Mouse (Mus musculus): ENCODE data around the gene Olfr556. TPM values are rescaled to one million over a fixed set of nuclear protein-coding genes. Genes with fewer than 3 reads are reported as not detected.
A peak's percentile ranks its signal among the peaks of the same experiment; 100 is the strongest.
"Not testable (repeated sequence)": the region's sequence is repeated elsewhere in the genome, so short reads cannot be mapped to it uniquely, and the experiment has no call there.

The Olfr556 gene
- not detected in 2 replicates for polyA plus RNA-seq (2014; fragmentation: Nextera tagmentation; extraction: Ambion mirVana)

- Histone ChIP-seq H3K27me3 (ENCODE audit: control insufficient read depth, insufficient read depth, low read length) (no peaks in the 10 kb centered on the region), H3K4me1 (ENCODE audit: control insufficient read depth, insufficient read depth, low read length) (no peaks in the 10 kb centered on the region), H3K36me3 (ENCODE audit: control insufficient read depth, insufficient read depth, low read length) (no peaks in the 10 kb centered on the region), H3K9ac (replicated peaks; ENCODE audit: low read depth, low read length) (no peak within 1 kb of the TSS), H3K4me2 (replicated peaks; ENCODE audit: low read depth, low read length) (no peak within 1 kb of the TSS), H3K9me3 (ENCODE audit: control insufficient read depth, low read depth, low read length) (no peaks in the 10 kb centered on the region), H3K4me3 (ENCODE audit: low read depth, low read length) (no peak within 1 kb of the TSS), H3K27ac (ENCODE audit: low read length) (no peak within 1 kb of the TSS)
- WGBS = 54% methylated on average over 3 of the region's 3 CpGs
- ATAC-seq (ENCODE audit: insufficient number of reproducible peaks, insufficient read depth, low FRiP score, low read depth) = no peak
Measured at GRCm38 (mm10) chr7:102664599-102664998, at the start of gene Olfr556. Olfr556 (plus strand) TSS chr7:102664899.

- Histone ChIP-seq H3K9me3 (ENCODE audit: control insufficient read depth, low read depth, low read length) (no peaks in the 10 kb centered on the region), H3K4me1 (ENCODE audit: control insufficient read depth, insufficient read depth, low read length) (no peaks in the 10 kb centered on the region), H3K4me3 (ENCODE audit: low read depth, low read length) (no peak within 1 kb of the TSS), H3K4me2 (replicated peaks; ENCODE audit: low read depth, low read length) (no peak within 1 kb of the TSS), H3K9ac (replicated peaks; ENCODE audit: low read depth, low read length) (no peak within 1 kb of the TSS), H3K27me3 (ENCODE audit: control insufficient read depth, insufficient read depth, low read length) (no peaks in the 10 kb centered on the region), H3K27ac (ENCODE audit: low read length) (no peak within 1 kb of the TSS), H3K36me3 (ENCODE audit: control insufficient read depth, insufficient read depth, low read length) (no peaks in the 10 kb centered on the region)
- no peak for ATAC-seq (ENCODE audit: insufficient number of reproducible peaks, insufficient read depth, low FRiP score, low read depth)
Measured at GRCm38 (mm10) chr7:102618118-102618517, 46.6 kb upstream of the Olfr556 start, which contains the start of gene Olfr553. Olfr553 (minus strand) TSS chr7:102618218.

- Histone ChIP-seq H3K9me3 (ENCODE audit: control insufficient read depth, low read depth, low read length) (no peaks in the 10 kb centered on the region), H3K27ac (ENCODE audit: low read length) (no peak overlapping the region), H3K4me1 (ENCODE audit: control insufficient read depth, insufficient read depth, low read length) (no peaks in the 10 kb centered on the region), H3K4me2 (replicated peaks; ENCODE audit: low read depth, low read length) (no peak overlapping the region), H3K27me3 (ENCODE audit: control insufficient read depth, insufficient read depth, low read length) (no peaks in the 10 kb centered on the region), H3K9ac (replicated peaks; ENCODE audit: low read depth, low read length) (no peak overlapping the region), H3K36me3 (ENCODE audit: control insufficient read depth, insufficient read depth, low read length) (no peaks in the 10 kb centered on the region), H3K4me3 (ENCODE audit: low read depth, low read length) (no peak overlapping the region)
- 53% methylated on average over 5 of the region's 5 CpGs for WGBS
- ATAC-seq (ENCODE audit: insufficient number of reproducible peaks, insufficient read depth, low FRiP score, low read depth) = 0 out of 2 replicates have a peak, but pooled peaks have one; percentile 63
Measured at GRCm38 (mm10) chr7:102619608-102620007, 45.1 kb upstream of the Olfr556 start.

- not testable (repeated sequence) for H3K27ac ChIP-seq (ENCODE audit: low read length); H3K27me3 ChIP-seq (ENCODE audit: control insufficient read depth, insufficient read depth, low read length); H3K4me2 ChIP-seq (replicated peaks; ENCODE audit: low read depth, low read length); H3K9ac ChIP-seq (replicated peaks; ENCODE audit: low read depth, low read length); H3K36me3 ChIP-seq (ENCODE audit: control insufficient read depth, insufficient read depth, low read length); ATAC-seq (ENCODE audit: insufficient number of reproducible peaks, insufficient read depth, low FRiP score, low read depth); H3K4me3 ChIP-seq (ENCODE audit: low read depth, low read length); H3K9me3 ChIP-seq (ENCODE audit: control insufficient read depth, low read depth, low read length); H3K4me1 ChIP-seq (ENCODE audit: control insufficient read depth, insufficient read depth, low read length)
- 86% methylated on average over 19 of the region's 19 CpGs for WGBS
Measured at GRCm38 (mm10) chr7:102620368-102620767, 44.3 kb upstream of the Olfr556 start.

DNA sequence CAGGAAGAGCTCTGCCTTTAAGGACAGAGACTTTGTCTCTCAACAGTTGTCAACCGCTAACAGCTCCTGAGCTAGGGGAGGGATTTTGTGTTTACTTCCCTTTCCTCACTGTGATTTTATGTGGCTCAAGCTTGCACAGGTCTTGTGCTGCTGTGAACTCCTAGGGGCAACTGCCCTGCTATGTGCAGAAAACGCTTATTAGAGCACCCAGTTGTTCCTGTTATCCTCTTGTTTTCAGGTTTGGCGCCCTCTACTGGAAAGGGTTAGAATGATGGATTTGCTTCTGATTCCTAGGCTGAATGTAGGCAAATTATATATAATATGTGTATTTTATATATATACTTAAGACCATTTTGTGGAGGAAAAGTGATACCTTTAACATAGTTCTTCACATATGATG is 28.0 kb upstream of the Olfr556 start:
- Histone ChIP-seq H3K4me1 (ENCODE audit: control insufficient read depth, insufficient read depth, low read length) (no peaks in the 10 kb centered on the region), H3K9me3 (ENCODE audit: control insufficient read depth, low read depth, low read length) (no peaks in the 10 kb centered on the region), H3K36me3 (ENCODE audit: control insufficient read depth, insufficient read depth, low read length) (no peaks in the 10 kb centered on the region), H3K4me3 (ENCODE audit: low read depth, low read length) (no peak overlapping the region), H3K9ac (replicated peaks; ENCODE audit: low read depth, low read length) (no peak overlapping the region), H3K4me2 (replicated peaks; ENCODE audit: low read depth, low read length) (no peak overlapping the region), H3K27me3 (ENCODE audit: control insufficient read depth, insufficient read depth, low read length) (no peaks in the 10 kb centered on the region), H3K27ac (ENCODE audit: low read length) (no peak overlapping the region)
- 29% methylated on average over 3 of the region's 3 CpGs for WGBS
- ATAC-seq (ENCODE audit: insufficient number of reproducible peaks, insufficient read depth, low FRiP score, low read depth) = no peak

DNA sequence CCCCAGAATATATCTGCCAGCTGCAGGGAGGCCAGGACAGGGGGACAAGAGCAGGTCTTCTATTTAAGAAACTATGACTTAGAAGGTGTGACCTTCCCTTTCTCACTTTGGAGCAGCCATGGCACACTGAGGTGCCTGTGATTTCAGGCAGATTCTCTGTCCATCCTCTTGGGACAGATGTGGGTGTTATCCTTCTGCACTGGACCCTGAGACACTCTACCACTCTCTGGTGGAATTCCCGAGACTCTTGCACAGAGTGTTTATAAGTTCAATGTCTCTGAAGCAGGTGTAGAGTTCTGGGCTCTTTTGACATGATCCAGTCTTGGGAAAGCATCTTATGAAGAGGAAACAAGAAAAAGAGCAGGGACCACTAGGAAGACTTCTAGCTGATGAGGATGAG is 26.6 kb upstream of the Olfr556 start, which contains the start of gene Olfr554:
TSS of gene Olfr554 (plus strand) at position 301 of the 400 bp plus-strand sequence.
- H3K27me3 ChIP-seq (ENCODE audit: control insufficient read depth, insufficient read depth, low read length) = no peaks in the 10 kb centered on the region
- H3K4me2 ChIP-seq (replicated peaks; ENCODE audit: low read depth, low read length) = no peak within 1 kb of the TSS
- H3K36me3 ChIP-seq (ENCODE audit: control insufficient read depth, insufficient read depth, low read length) = no peaks in the 10 kb centered on the region
- 69% methylated on average over 1 of the region's 1 CpGs for WGBS
- ATAC-seq (ENCODE audit: insufficient number of reproducible peaks, insufficient read depth, low FRiP score, low read depth) = no peak
- no peak within 1 kb of the TSS for H3K9ac ChIP-seq (replicated peaks; ENCODE audit: low read depth, low read length)
- H3K4me3 ChIP-seq (ENCODE audit: low read depth, low read length) = no peak within 1 kb of the TSS
- no peaks in the 10 kb centered on the region for H3K9me3 ChIP-seq (ENCODE audit: control insufficient read depth, low read depth, low read length)
- no peak within 1 kb of the TSS for H3K27ac ChIP-seq (ENCODE audit: low read length)
- H3K4me1 ChIP-seq (ENCODE audit: control insufficient read depth, insufficient read depth, low read length) = no peaks in the 10 kb centered on the region

DNA sequence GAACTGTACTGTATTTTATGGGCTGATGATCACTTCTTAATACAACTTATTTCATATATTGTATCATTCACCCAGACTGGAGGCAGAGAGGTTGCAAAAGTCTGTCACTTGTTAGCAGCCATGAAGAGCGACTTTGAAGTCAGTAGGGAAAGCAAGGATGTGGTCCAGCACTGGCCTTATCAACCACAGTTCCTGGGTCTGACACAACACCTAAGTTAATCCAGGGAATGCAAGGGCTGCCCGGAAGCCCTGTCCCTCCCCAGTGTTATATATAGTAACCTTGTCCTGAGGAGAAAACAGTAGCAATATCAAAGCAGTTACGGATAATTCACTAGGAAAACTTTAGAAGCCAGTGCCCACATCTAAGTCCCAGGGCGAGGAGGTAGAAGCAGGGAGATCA is 19.8 kb upstream of the Olfr556 start:
- 73% methylated on average over 3 of the region's 4 CpGs for WGBS
- not testable (repeated sequence) for H3K4me3 ChIP-seq (ENCODE audit: low read depth, low read length); H3K4me1 ChIP-seq (ENCODE audit: control insufficient read depth, insufficient read depth, low read length); H3K9ac ChIP-seq (replicated peaks; ENCODE audit: low read depth, low read length); H3K36me3 ChIP-seq (ENCODE audit: control insufficient read depth, insufficient read depth, low read length); H3K9me3 ChIP-seq (ENCODE audit: control insufficient read depth, low read depth, low read length); ATAC-seq (ENCODE audit: insufficient number of reproducible peaks, insufficient read depth, low FRiP score, low read depth); H3K27ac ChIP-seq (ENCODE audit: low read length); H3K27me3 ChIP-seq (ENCODE audit: control insufficient read depth, insufficient read depth, low read length); H3K4me2 ChIP-seq (replicated peaks; ENCODE audit: low read depth, low read length)

DNA sequence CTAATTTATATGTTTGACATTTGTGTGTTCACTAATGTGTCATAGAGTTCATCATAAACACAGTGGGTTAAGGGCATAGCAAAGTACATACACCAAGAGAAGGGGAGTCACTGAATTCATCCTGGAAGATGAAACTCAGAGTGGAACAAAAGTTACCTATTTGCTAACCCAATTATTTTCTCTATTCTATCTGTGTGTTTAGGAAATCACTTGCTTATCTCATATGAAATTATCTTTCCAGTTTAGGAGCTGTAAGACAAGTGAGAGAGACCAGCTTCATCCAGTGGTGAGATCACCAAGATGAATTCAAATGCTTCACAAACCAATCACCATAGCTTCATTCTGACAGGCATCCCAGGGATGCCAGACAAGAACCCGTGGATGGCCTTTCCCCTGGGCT is 6.2 kb upstream of the Olfr556 start, which contains the start of gene Olfr555:
TSS of gene Olfr555 (plus strand) at position 301 of the 400 bp plus-strand sequence.
- WGBS = 77% methylated on average over 1 of the region's 1 CpGs

GRCm38 (mm10) chr7:102665378-102665777 is 679 bp downstream of the Olfr556 start:
- no peak for ATAC-seq (ENCODE audit: insufficient number of reproducible peaks, insufficient read depth, low FRiP score, low read depth)
- no peak overlapping the region for H3K4me2 ChIP-seq (replicated peaks; ENCODE audit: low read depth, low read length)
- no peaks in the 10 kb centered on the region for H3K36me3 ChIP-seq (ENCODE audit: control insufficient read depth, insufficient read depth, low read length)
- WGBS = 35% methylated on average over 2 of the region's 2 CpGs
- no peak overlapping the region for H3K9ac ChIP-seq (replicated peaks; ENCODE audit: low read depth, low read length)
- H3K27ac ChIP-seq (ENCODE audit: low read length) = no peak overlapping the region
- no peaks in the 10 kb centered on the region for H3K27me3 ChIP-seq (ENCODE audit: control insufficient read depth, insufficient read depth, low read length)
- H3K4me1 ChIP-seq (ENCODE audit: control insufficient read depth, insufficient read depth, low read length) = no peaks in the 10 kb centered on the region
- no peaks in the 10 kb centered on the region for H3K9me3 ChIP-seq (ENCODE audit: control insufficient read depth, low read depth, low read length)
- H3K4me3 ChIP-seq (ENCODE audit: low read depth, low read length) = no peak overlapping the region

More for the DNA sequence above, 6.2 kb upstream of the Olfr556 start, which contains the start of gene Olfr555:
- Histone ChIP-seq H3K9me3 (ENCODE audit: control insufficient read depth, low read depth, low read length) (no peaks in the 10 kb centered on the region), H3K4me2 (replicated peaks; ENCODE audit: low read depth, low read length) (no peak within 1 kb of the TSS), H3K4me1 (ENCODE audit: control insufficient read depth, insufficient read depth, low read length) (no peaks in the 10 kb centered on the region), H3K9ac (replicated peaks; ENCODE audit: low read depth, low read length) (no peak within 1 kb of the TSS), H3K27me3 (ENCODE audit: control insufficient read depth, insufficient read depth, low read length) (no peaks in the 10 kb centered on the region), H3K4me3 (ENCODE audit: low read depth, low read length) (no peak within 1 kb of the TSS), H3K36me3 (ENCODE audit: control insufficient read depth, insufficient read depth, low read length) (no peaks in the 10 kb centered on the region), H3K27ac (ENCODE audit: low read length) (no peak within 1 kb of the TSS)
- ATAC-seq (ENCODE audit: insufficient number of reproducible peaks, insufficient read depth, low FRiP score, low read depth) = no peak

All from stomach, embryonic 14.5 days (tissue).